Mouse (Mus musculus): ENCODE results near the gene P2rx1. TPM values are rescaled to one million over a fixed set of nuclear protein-coding genes. Genes with fewer than 3 reads are reported as not detected.

P2rx1 gene
- polyA plus RNA-seq, 1 experiment from 2014 or later = 1.4 TPM

Small RNA genes within 50 kb of the gene (microRNA-seq; reads per million reads assigned to microRNA genes)
- gene Gm44467 = not detected

Other genes starting within 250 kb of the P2rx1 start
- gene Cyb5d2, start 203.0 kb upstream of the P2rx1 start, polyA plus RNA-seq (2016; fragmentation: Nextera tagmentation; extraction: Ambion mirVana) = 4.7 and 4.9 TPM in 2 replicates
- gene Zzef1, start 202.9 kb upstream of the P2rx1 start, polyA plus RNA-seq (2016; fragmentation: Nextera tagmentation; extraction: Ambion mirVana) = 6.2 and 7.5 TPM in 2 replicates
- 1.2 and 1.6 TPM in 2 replicates for gene Atp2a3, start 37.9 kb upstream of the P2rx1 start, polyA plus RNA-seq (2016; fragmentation: Nextera tagmentation; extraction: Ambion mirVana)
- 4.6 and 5.4 TPM in 2 replicates for gene Camkk1, start 19.9 kb downstream of the P2rx1 start, polyA plus RNA-seq (2016; fragmentation: Nextera tagmentation; extraction: Ambion mirVana)
- 12.1 and 13.9 TPM in 2 replicates for gene Ncbp3, start 48.7 kb downstream of the P2rx1 start, polyA plus RNA-seq (2016; fragmentation: Nextera tagmentation; extraction: Ambion mirVana)
- 0.45 and 0.54 TPM in 2 replicates for gene Itgae, start 91.5 kb downstream of the P2rx1 start, polyA plus RNA-seq (2016; fragmentation: Nextera tagmentation; extraction: Ambion mirVana)
- 25.3 and 28.6 TPM in 2 replicates for gene Haspin, start 139.2 kb downstream of the P2rx1 start, polyA plus RNA-seq (2016; fragmentation: Nextera tagmentation; extraction: Ambion mirVana)
- 0.10 and 0.24 TPM in 2 replicates for gene P2rx5, start 161.3 kb downstream of the P2rx1 start, polyA plus RNA-seq (2016; fragmentation: Nextera tagmentation; extraction: Ambion mirVana)
- gene Emc6, start 177.9 kb downstream of the P2rx1 start, polyA plus RNA-seq (2016; fragmentation: Nextera tagmentation; extraction: Ambion mirVana) = 135 and 138 TPM in 2 replicates
- gene Tax1bp3, start 178.0 kb downstream of the P2rx1 start, polyA plus RNA-seq (2016; fragmentation: Nextera tagmentation; extraction: Ambion mirVana) = 143 TPM in 2 replicates
- 14.8 and 16.1 TPM in 2 replicates for gene Ctns, start 199.9 kb downstream of the P2rx1 start, polyA plus RNA-seq (2016; fragmentation: Nextera tagmentation; extraction: Ambion mirVana)
- 0.69 and 0.81 TPM in 2 replicates for gene Shpk, start 200.4 kb downstream of the P2rx1 start, polyA plus RNA-seq (2016; fragmentation: Nextera tagmentation; extraction: Ambion mirVana)
- gene Trpv1, start 235.2 kb downstream of the P2rx1 start, polyA plus RNA-seq (2016; fragmentation: Nextera tagmentation; extraction: Ambion mirVana) = not detected in 2 replicates

Measured in forebrain, embryonic 10.5 days (tissue).